Mouse (Mus musculus) kidney, embryonic 16.5 days (tissue): ENCODE data around the gene Gm44511. TPM values are rescaled to one million over a fixed set of nuclear protein-coding genes. Genes with fewer than 3 reads are reported as not detected.

Experiments
- ATAC-seq: fragments of 200-750 bp; cut with Nextera tagmentation; 2 replicates; pipeline ENCODE4 v1.8.0; 2017; ENCODE audit warnings: moderate TSS enrichment; ENCODE audit not compliant: low FRiP score, low TSS enrichment
- H3K27ac ChIP-seq: fragments of 300-500 bp; sonication (generic); 2 replicates; pipeline ENCODE4 v1.5.1; 2014; ENCODE audit warnings: low read length
- H3K27me3 ChIP-seq: fragments of 300-500 bp; sonication (generic); 2 replicates; pipeline ENCODE4 v1.6.1; 2014; ENCODE audit warnings: low read length, control low read depth, mixed read lengths; ENCODE audit not compliant: insufficient read depth
- H3K36me3 ChIP-seq: fragments of 300-500 bp; sonication (generic); 2 replicates; pipeline ENCODE4 v1.6.1; 2014; ENCODE audit warnings: low read length, control low read depth, mixed read lengths; ENCODE audit not compliant: insufficient read depth
- H3K4me1 ChIP-seq: fragments of 300-500 bp; sonication (generic); 2 replicates; pipeline ENCODE4 v1.6.1; 2014; ENCODE audit warnings: low read length, control low read depth, mixed read lengths; ENCODE audit not compliant: insufficient read depth
- H3K4me2 ChIP-seq: fragments of 300-500 bp; sonication (generic); replicated peaks from 2 replicates; pipeline ENCODE4 v1.6.1; 2014; ENCODE audit warnings: low read depth, low read length
- H3K4me3 ChIP-seq: fragments of 300-500 bp; sonication (generic); 2 replicates; pipeline ENCODE4 v1.5.1; 2014; ENCODE audit warnings: mild to moderate bottlenecking, low read length
- H3K9ac ChIP-seq: fragments of 300-500 bp; sonication (generic); replicated peaks from 2 replicates; pipeline ENCODE4 v1.6.1; 2014; ENCODE audit warnings: low read length
- H3K9me3 ChIP-seq: fragments of 300-500 bp; sonication (generic); 2 replicates; pipeline ENCODE4 v1.6.1; 2016; ENCODE audit warnings: low read length, control low read depth
- WGBS: fragments of 180-500 bp; shearing (Covaris S2); extraction: QIAGEN DNeasy Blood & Tissue Kit; methylation state at CpG from one replicate; pipeline ENCODE4 v1.1.7; 2014; 5-methylcytosine and 5-hydroxymethylcytosine counted together
- polyA plus RNA-seq: library from polyadenylated mRNA; unstranded; fragments of >200 nt; fragmentation: Nextera tagmentation; extraction: Ambion mirVana; gene quantifications from 2 replicates; pipeline ENCODE4 v1.2.1, GENCODE M21; 2015

Gene Gm44511
- polyA plus RNA-seq, 1 experiment from 2014 or later: not detected

DNA sequence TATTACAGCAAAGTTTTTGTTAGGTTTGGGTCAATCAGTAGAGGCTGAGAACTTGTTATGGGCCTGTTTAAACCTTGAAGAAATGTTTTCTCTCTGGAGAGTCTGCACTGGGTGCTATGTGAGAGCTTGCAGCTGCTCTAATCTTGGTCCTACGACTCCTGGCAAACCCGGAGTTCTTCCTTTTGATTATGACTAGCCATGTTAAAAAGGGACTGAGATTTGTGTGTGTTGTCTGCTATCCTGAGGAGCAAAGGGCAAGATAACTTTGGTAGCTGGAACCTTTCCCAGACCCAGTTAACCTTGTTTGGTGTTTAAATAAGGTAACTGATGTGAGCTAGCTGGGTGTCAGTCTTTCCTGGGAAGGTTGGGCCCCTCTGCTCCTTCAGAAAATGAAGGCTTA lies 24.6 kb upstream of the Gm44511 start:
- no peak for ATAC-seq
- whole genome bisulfite sequencing: 59% methylated on average over 2 of the region's 2 CpGs
- H3K27ac ChIP-seq: no peak overlapping the region

GRCm38 (mm10) chr6:128849902-128850301 lies 23.8 kb upstream of the Gm44511 start:
- H3K27ac ChIP-seq: no peak overlapping the region
- no peak overlapping the region for H3K9ac ChIP-seq
- H3K4me3 ChIP-seq: no peak overlapping the region
- H3K4me1 ChIP-seq: no peaks in the 10 kb centered on the region
- 51% methylated on average over 2 of the region's 2 CpGs for WGBS
- no peaks in the 10 kb centered on the region for H3K27me3 ChIP-seq
- H3K4me2 ChIP-seq: no peak overlapping the region
- peak; percentile 18; the same call in 1 of the 2 replicates for ATAC-seq
- H3K36me3 ChIP-seq: no peaks in the 10 kb centered on the region
- H3K9me3 ChIP-seq: no peaks in the 10 kb centered on the region

More for the DNA sequence above, 24.6 kb upstream of the Gm44511 start:
- no peak overlapping the region for H3K4me2 ChIP-seq
- no peaks in the 10 kb centered on the region for H3K27me3 ChIP-seq
- H3K9ac ChIP-seq: no peak overlapping the region
- no peak overlapping the region for H3K4me3 ChIP-seq
- H3K36me3 ChIP-seq: no peaks in the 10 kb centered on the region
- H3K4me1 ChIP-seq: no peaks in the 10 kb centered on the region
- H3K9me3 ChIP-seq: no peaks in the 10 kb centered on the region

GRCm38 (mm10) chr6:128847401-128847800 lies 21.3 kb upstream of the Gm44511 start:
- Histone ChIP-seq H3K27me3 (no peaks in the 10 kb centered on the region), H3K9ac (no peak overlapping the region), H3K4me3 (no peak overlapping the region), H3K4me1 (peaks cover 6% of the 10 kb centered on the region), H3K4me2 (no peak overlapping the region), H3K36me3 (no peaks in the 10 kb centered on the region), H3K27ac (no peak overlapping the region), H3K9me3 (no peaks in the 10 kb centered on the region)
- WGBS: 95% methylated on average over 4 of the region's 4 CpGs
- no peak for ATAC-seq

DNA sequence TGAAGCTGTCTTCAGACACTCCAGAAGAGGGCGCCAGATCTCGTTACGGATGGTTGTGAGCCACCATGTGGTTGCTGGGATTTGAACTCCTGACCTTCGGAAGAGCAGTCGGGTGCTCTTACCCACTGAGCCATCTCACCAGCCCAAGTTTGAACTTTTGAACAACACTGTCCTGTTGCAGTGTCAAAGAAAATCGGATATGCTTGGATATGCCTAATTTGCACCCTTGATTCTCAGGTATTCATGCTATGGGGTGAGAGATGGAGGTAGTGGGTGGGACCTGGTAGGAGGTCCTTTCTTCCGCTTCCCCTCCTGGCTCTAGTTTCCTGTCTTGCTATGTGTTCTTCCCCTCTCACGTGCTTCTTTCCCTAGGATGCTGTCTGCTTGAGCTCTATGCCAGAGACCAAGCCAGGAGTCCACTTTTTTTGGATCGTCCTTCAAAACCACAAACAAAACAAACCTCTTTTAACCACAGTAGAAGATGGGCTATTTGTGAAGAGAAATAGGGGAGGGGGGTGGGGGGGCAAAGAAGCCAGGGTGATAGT lies 20.0 kb upstream of the Gm44511 start:
- Histone ChIP-seq H3K27me3 (no peaks in the 10 kb centered on the region), H3K9me3 (no peaks in the 10 kb centered on the region), H3K27ac (no peak overlapping the region), H3K9ac (no peak overlapping the region), H3K4me3 (no peak overlapping the region), H3K4me1 (peaks cover 12% of the 10 kb centered on the region), H3K36me3 (no peaks in the 10 kb centered on the region), H3K4me2 (no peak overlapping the region)
- ATAC-seq: no peak
- 72% methylated on average over 6 of the region's 9 CpGs for WGBS

DNA sequence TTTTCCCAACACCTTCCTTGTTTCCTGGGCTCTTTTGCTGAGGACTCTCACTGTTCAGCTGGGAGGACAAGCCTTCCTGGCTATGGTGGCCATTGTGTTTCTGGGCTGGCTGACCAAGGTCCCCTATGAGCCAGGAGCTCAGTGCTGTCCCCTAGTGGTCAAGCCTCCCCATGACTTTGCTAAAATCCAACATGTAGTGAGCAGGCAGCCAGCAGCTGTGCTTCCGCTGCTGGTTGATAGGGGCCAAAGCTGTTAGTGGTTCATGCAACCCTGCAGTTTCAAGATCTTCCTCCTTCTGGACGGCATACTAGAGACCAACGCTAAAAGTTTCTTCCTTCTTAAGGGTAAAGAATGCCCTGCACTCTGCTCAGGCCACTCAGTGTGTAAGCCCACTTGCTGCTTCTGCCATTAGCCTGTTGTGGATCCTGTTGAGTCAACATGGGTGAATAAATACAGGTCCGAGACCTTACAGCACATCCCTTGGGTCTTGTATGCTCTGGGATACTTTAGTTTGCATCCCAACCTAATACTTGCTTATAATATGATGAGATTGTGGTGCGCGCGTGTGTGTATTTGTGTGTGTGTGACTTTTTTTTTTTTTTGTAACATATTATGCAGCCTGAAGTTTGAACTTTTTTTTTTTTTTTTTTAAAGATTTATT lies 19.3 kb upstream of the Gm44511 start:
- 0 out of 2 replicates have a peak overlapping the region, but pooled peaks have one; percentile 12 for H3K4me2 ChIP-seq
- no peaks in the 10 kb centered on the region for H3K27me3 ChIP-seq
- H3K9ac ChIP-seq: no peak overlapping the region
- H3K36me3 ChIP-seq: no peaks in the 10 kb centered on the region
- whole genome bisulfite sequencing: 38% methylated on average over 7 of the region's 7 CpGs
- ATAC-seq: peak; percentile 28
- no peak overlapping the region for H3K27ac ChIP-seq
- peaks cover 12% of the 10 kb centered on the region for H3K4me1 ChIP-seq
- H3K4me3 ChIP-seq: no peak overlapping the region
- H3K9me3 ChIP-seq: no peaks in the 10 kb centered on the region

DNA sequence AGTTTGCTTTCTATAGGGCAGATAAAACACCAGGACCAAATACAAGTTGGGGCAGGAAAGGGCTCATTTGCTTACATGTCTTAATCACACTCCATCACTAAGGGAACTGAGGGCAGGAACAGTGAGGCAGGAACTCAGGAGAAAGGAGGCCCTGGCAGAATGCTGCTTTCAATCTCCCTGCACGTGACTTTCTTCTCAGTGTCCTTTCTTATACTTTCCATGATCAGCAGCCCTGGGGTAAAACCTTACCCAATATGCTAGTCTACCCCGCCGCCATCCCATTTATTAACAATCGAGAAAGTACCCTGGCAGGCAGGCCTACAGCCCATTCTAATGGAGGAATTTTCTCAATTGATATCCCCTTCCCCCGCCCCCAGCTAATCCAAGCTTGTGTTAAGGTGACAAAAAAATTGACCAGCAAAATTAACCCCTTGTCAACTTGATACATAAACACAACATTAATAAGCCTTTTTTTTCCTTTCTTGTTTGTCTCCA lies 18.5 kb upstream of the Gm44511 start:
- no peak overlapping the region for H3K4me3 ChIP-seq
- H3K36me3 ChIP-seq: no peaks in the 10 kb centered on the region
- no peak overlapping the region for H3K9ac ChIP-seq
- H3K27ac ChIP-seq: 0 out of 2 replicates have a peak overlapping the region, but pooled peaks have one; percentile 24
- peak overlapping the region; percentile 80 for H3K4me2 ChIP-seq
- no peaks in the 10 kb centered on the region for H3K9me3 ChIP-seq
- ATAC-seq: no peak
- H3K4me1 ChIP-seq: peaks cover 12% of the 10 kb centered on the region
- no peaks in the 10 kb centered on the region for H3K27me3 ChIP-seq
- WGBS: 92% methylated on average over 5 of the region's 5 CpGs

- Histone ChIP-seq H3K4me3 (peak overlapping the region; percentile 78), H3K4me2 (peak overlapping the region; percentile 80), H3K27me3 (no peaks in the 10 kb centered on the region), H3K27ac (0 out of 2 replicates have a peak overlapping the region, but pooled peaks have one; percentile 24), H3K9ac (no peak overlapping the region), H3K36me3 (no peaks in the 10 kb centered on the region), H3K4me1 (peaks cover 12% of the 10 kb centered on the region), H3K9me3 (no peaks in the 10 kb centered on the region)
- no peak for ATAC-seq
- WGBS: 29% methylated on average over 8 of the region's 8 CpGs
Observed at GRCm38 (mm10) chr6:128844131-128844530, 18.0 kb upstream of the Gm44511 start.

GRCm38 (mm10) chr6:128843479-128843992 lies 17.4 kb upstream of the Gm44511 start:
- no peaks in the 10 kb centered on the region for H3K9me3 ChIP-seq
- peak overlapping the region; percentile 78 for H3K4me3 ChIP-seq
- H3K27ac ChIP-seq: peak overlapping the region; percentile 97
- H3K27me3 ChIP-seq: no peaks in the 10 kb centered on the region
- peaks cover 12% of the 10 kb centered on the region for H3K4me1 ChIP-seq
- WGBS: 0% methylated on average over 22 of the region's 22 CpGs
- H3K36me3 ChIP-seq: no peaks in the 10 kb centered on the region
- peak; percentile 29 for ATAC-seq
- peak overlapping the region; percentile 85 for H3K9ac ChIP-seq
- H3K4me2 ChIP-seq: peak overlapping the region; percentile 80

- Histone ChIP-seq H3K4me1 (peaks cover 12% of the 10 kb centered on the region), H3K27me3 (no peaks in the 10 kb centered on the region), H3K9me3 (no peaks in the 10 kb centered on the region), H3K4me2 (peak overlapping the region; percentile 80), H3K4me3 (peak overlapping the region; percentile 78), H3K9ac (peak overlapping the region; percentile 85), H3K36me3 (no peaks in the 10 kb centered on the region), H3K27ac (peak overlapping the region; percentile 97)
- peak; percentile 73 for ATAC-seq
- under 1% methylated on average over 44 of the region's 44 CpGs for WGBS
Observed at GRCm38 (mm10) chr6:128842945-128843478, 16.9 kb upstream of the Gm44511 start.
